Mouse (Mus musculus) lung, embryonic 15.5 days (tissue): ENCODE results near the gene Mknk1. TPM values are rescaled to one million over a fixed set of nuclear protein-coding genes. Genes with fewer than 3 reads are reported as not detected.

Experiments
- ATAC-seq: fragments of 200-750 bp; cut with Nextera tagmentation; 2 replicates; pipeline ENCODE4 v1.8.0; 2017; ENCODE audit warnings: moderate number of reproducible peaks, borderline replicate concordance; ENCODE audit not compliant: low FRiP score, low TSS enrichment; ENCODE audit errors: extremely low read depth
- H3K27ac ChIP-seq: fragments of 300-500 bp; sonication (generic); 2 replicates; pipeline ENCODE4 v1.5.1; 2015; ENCODE audit warnings: moderate library complexity, mild to moderate bottlenecking, inconsistent platforms
- H3K27me3 ChIP-seq: fragments of 300-500 bp; sonication (generic); 2 replicates; pipeline ENCODE4 v1.6.1; 2015; ENCODE audit warnings: inconsistent platforms
- H3K36me3 ChIP-seq: fragments of 300-500 bp; sonication (generic); 2 replicates; pipeline ENCODE4 v1.6.1; 2015; ENCODE audit warnings: inconsistent platforms
- H3K4me1 ChIP-seq: fragments of 300-500 bp; sonication (generic); 2 replicates; pipeline ENCODE4 v1.6.1; 2015; ENCODE audit warnings: inconsistent platforms
- H3K4me2 ChIP-seq: fragments of 300-500 bp; sonication (generic); 2 replicates; pipeline ENCODE4 v1.6.1; 2015; ENCODE audit warnings: inconsistent platforms, mild to moderate bottlenecking, moderate library complexity
- H3K4me3 ChIP-seq: fragments of 300-500 bp; sonication (generic); 2 replicates; pipeline ENCODE4 v1.5.1; 2015; ENCODE audit warnings: mild to moderate bottlenecking, inconsistent platforms
- H3K9ac ChIP-seq: fragments of 300-500 bp; sonication (generic); 2 replicates; pipeline ENCODE4 v1.6.1; 2015; ENCODE audit warnings: inconsistent platforms
- H3K9me3 ChIP-seq: fragments of 300-500 bp; sonication (generic); 2 replicates; pipeline ENCODE4 v1.6.1; 2016; ENCODE audit warnings: inconsistent platforms
- whole genome bisulfite sequencing: fragments of 180-500 bp; shearing (Covaris S2); methylation state at CpG from one replicate; pipeline ENCODE4 v1.1.7; 2015; 5-methylcytosine and 5-hydroxymethylcytosine counted together
- polyA plus RNA-seq: library from polyadenylated mRNA; unstranded; fragments of >200 nt; fragmentation: Nextera tagmentation; extraction: Ambion mirVana; gene quantifications from 2 replicates; pipeline ENCODE4 v1.2.1, GENCODE M21; 2015

Gene Mknk1
- polyA plus RNA-seq, 1 experiment from 2014 or later = 28.3 TPM

DNA sequence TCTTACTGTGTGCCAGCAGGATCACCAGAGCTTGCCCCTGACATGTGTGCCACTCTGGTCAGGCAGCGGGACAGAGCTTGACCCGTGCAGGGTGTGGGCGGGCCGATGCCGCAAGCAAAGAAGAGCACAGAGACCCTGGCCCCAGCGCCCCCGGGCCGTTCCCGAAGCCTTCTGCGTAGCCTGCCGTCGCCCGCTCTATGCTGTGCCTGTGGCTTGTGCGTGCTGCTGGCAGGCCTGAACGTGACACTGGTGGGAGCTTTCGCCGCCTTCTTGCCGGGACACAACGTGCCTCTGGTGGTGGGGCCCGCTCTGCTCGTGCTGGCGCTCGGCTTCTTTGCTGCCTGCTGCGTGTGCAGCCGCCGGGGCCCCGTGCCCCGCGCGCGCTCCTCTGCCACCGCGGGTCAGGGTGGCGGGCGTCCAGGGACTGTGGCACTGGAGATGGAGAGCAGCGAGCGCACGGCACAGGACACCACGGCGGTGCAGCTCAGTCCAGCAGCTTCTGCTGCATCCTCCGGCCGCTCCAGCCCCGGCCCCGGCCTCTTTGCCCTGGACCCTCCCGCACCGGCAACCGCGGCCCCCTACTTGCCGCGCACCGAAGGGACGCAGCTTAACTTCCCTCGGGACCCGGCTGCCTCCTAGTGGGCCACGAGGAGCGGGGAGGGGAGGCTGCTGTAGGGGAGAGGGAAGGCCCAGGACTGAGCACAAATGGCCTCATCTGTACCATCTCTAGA is 59.1 kb downstream of the Mknk1 start:
- Histone ChIP-seq H3K36me3 (no peaks in the 10 kb centered on the region), H3K9me3 (no peaks in the 10 kb centered on the region), H3K27me3 (peaks cover 68% of the 10 kb centered on the region), H3K9ac (peak overlapping the region; percentile 16; the same call in 1 of the 2 replicates), H3K4me3 (peak overlapping the region; percentile 37), H3K4me1 (peaks cover 9% of the 10 kb centered on the region; the same call in 1 of the 2 replicates), H3K4me2 (peak overlapping the region; percentile 80), H3K27ac (no peak overlapping the region)
- ATAC-seq = 0 out of 2 replicates have a peak, but pooled peaks have one; percentile 36
- WGBS = 1% methylated on average over 55 of the region's 56 CpGs

- Histone ChIP-seq H3K4me1 (peaks cover 8% of the 10 kb centered on the region; the same call in 1 of the 2 replicates), H3K9ac (no peak overlapping the region), H3K27me3 (peaks cover 72% of the 10 kb centered on the region), H3K4me3 (no peak overlapping the region), H3K27ac (no peak overlapping the region), H3K9me3 (no peaks in the 10 kb centered on the region), H3K36me3 (no peaks in the 10 kb centered on the region), H3K4me2 (no peak overlapping the region)
- WGBS = 15% methylated on average over 5 of the region's 5 CpGs
- no peak for ATAC-seq
These were observed 63.8 kb downstream of the Mknk1 start for GRCm38 (mm10) chr4:115902816-115903215.

- Histone ChIP-seq H3K9ac (no peak overlapping the region), H3K4me3 (no peak overlapping the region), H3K9me3 (no peaks in the 10 kb centered on the region), H3K27me3 (peaks cover 56% of the 10 kb centered on the region), H3K4me2 (no peak overlapping the region), H3K4me1 (no peaks in the 10 kb centered on the region; the same call in 1 of the 2 replicates), H3K27ac (no peak overlapping the region), H3K36me3 (no peaks in the 10 kb centered on the region)
- ATAC-seq = no peak
- WGBS = 19% methylated on average over 12 of the region's 12 CpGs
These were observed 65.4 kb downstream of the Mknk1 start for GRCm38 (mm10) chr4:115904375-115904774.

DNA sequence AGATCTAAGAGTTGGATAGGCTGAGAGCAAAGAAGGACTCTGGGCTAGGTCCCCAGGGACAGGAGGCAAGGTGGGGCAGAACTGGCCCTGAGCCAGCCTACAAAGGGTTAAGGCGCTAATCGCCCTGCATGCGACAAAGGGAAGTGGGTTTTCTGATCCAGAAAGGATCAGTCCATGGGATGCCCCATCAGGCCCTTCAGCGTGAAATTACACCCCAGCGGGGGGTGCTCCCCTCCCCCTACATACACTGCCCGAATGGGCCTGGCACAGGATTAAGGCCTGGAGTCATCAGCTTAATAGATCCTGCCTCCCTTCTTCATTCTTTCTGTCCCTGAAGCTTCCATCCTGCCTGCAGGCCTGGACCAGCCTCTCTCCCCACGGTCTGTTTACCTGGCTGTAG is 66.7 kb downstream of the Mknk1 start:
- Histone ChIP-seq H3K27ac (no peak overlapping the region), H3K9me3 (no peaks in the 10 kb centered on the region), H3K27me3 (peaks cover 44% of the 10 kb centered on the region), H3K4me3 (no peak overlapping the region), H3K9ac (no peak overlapping the region), H3K36me3 (no peaks in the 10 kb centered on the region), H3K4me2 (no peak overlapping the region), H3K4me1 (no peaks in the 10 kb centered on the region; the same call in 1 of the 2 replicates)
- ATAC-seq = no peak
- WGBS = 14% methylated on average over 7 of the region's 7 CpGs

DNA sequence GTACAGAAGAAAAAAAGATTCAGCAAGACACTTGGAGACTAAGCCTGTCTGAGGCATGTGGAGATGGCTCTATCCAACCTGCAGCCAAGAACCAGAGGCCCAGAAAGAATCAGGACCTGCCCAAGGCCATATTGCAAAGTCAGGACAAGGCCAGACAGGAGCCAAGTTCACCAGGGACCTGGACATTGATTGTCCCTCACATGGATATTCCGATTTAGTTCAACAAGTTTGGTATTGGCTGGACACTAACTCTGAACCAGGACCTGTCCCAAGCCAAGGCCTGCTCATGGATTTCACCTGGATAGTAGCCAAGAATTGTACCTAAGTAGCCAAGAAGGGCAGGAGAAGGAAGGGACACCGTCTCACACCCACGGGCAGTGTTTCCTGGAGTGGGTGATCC is 67.8 kb downstream of the Mknk1 start:
- WGBS = 72% methylated on average over 3 of the region's 3 CpGs
- Histone ChIP-seq H3K27ac (no peak overlapping the region), H3K4me1 (no peaks in the 10 kb centered on the region; the same call in 1 of the 2 replicates), H3K4me3 (no peak overlapping the region), H3K9ac (no peak overlapping the region), H3K36me3 (no peaks in the 10 kb centered on the region), H3K27me3 (peaks cover 37% of the 10 kb centered on the region), H3K4me2 (no peak overlapping the region), H3K9me3 (no peaks in the 10 kb centered on the region)
- ATAC-seq = no peak

DNA sequence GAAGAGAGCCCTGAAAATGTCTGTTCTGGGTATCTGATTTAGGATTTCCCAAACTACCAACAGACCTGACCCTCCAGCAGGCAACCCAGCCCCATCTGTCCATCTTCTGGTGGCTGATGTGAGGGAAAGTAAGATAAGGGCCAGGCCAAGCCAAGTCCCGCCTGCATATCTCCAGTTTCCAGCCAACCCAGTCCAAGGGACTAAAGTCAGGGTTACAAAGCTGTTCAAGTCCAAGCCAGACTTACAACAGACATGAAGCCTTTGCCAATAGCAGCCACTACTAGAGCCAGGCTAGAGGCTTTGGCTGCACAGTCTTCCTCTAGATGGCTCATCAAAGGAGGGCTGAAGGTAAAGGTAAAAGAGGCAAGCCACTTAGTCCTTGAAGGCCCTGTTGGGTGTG is 69.0 kb downstream of the Mknk1 start:
- Histone ChIP-seq H3K36me3 (no peaks in the 10 kb centered on the region), H3K4me2 (no peak overlapping the region), H3K9ac (no peak overlapping the region), H3K9me3 (no peaks in the 10 kb centered on the region), H3K4me1 (no peaks in the 10 kb centered on the region; the same call in 1 of the 2 replicates), H3K27ac (no peak overlapping the region), H3K27me3 (peaks cover 30% of the 10 kb centered on the region), H3K4me3 (no peak overlapping the region)
- WGBS = 48% methylated on average over 1 of the region's 1 CpGs
- no peak for ATAC-seq

DNA sequence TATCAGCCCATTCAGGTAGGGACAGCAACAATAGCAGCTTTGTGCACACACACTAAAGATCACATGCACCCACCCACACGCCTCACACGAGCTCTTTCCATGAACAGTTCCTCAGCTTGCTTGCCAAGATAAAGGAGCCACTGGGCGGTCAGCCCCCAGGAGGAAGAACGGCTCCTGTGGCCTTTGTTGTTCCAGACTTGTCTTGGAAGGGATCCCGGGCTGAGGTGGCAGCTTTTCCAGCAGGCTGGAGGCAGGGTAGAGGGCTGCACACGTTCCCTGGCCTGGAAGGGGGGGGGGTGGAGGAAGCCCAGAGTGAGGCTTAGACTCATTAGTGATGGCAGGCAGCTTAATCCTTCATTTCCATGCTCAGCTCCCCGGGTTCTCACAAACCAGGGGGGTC is 69.6 kb downstream of the Mknk1 start:
- H3K9ac ChIP-seq = no peak overlapping the region
- H3K9me3 ChIP-seq = no peaks in the 10 kb centered on the region
- H3K27me3 ChIP-seq = peaks cover 26% of the 10 kb centered on the region
- no peak overlapping the region for H3K4me2 ChIP-seq
- no peak overlapping the region for H3K27ac ChIP-seq
- H3K4me3 ChIP-seq = no peak overlapping the region
- no peaks in the 10 kb centered on the region for H3K36me3 ChIP-seq
- no peak; the same call in 1 of the 2 replicates for ATAC-seq
- 12% methylated on average over 7 of the region's 7 CpGs for WGBS
- H3K4me1 ChIP-seq = no peaks in the 10 kb centered on the region; the same call in 1 of the 2 replicates

GRCm38 (mm10) chr4:115911586-115911985 is 72.6 kb downstream of the Mknk1 start:
- ATAC-seq = no peak
- 1% methylated on average over 4 of the region's 4 CpGs for WGBS

DNA sequence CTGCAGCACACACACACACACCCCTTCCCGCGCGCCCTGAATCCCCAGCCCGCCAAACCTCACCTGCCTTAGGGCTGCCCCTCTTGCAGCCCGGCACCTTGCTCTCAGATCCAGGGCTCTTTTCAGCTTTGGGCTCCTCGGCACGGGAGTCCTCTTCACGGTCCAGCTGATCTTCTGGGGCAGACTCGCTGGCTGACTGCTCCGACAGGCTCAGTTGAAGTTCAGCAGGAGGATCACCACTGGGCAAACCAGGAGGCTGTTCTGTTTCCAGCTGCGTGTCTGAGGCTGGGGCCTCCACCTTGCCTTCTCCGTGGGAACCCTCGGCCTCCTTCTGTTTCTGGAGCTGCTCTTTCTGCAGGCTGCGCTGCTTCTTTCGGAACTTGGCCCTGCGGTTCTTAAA is 80.9 kb downstream of the Mknk1 start:
- no peak overlapping the region for H3K9ac ChIP-seq
- no peak overlapping the region for H3K27ac ChIP-seq
- 70% methylated on average over 16 of the region's 16 CpGs for WGBS
- H3K4me1 ChIP-seq = no peaks in the 10 kb centered on the region
- H3K36me3 ChIP-seq = no peaks in the 10 kb centered on the region
- H3K9me3 ChIP-seq = no peaks in the 10 kb centered on the region
- ATAC-seq = no peak
- H3K4me2 ChIP-seq = no peak overlapping the region
- peaks cover 12% of the 10 kb centered on the region for H3K27me3 ChIP-seq
- H3K4me3 ChIP-seq = no peak overlapping the region

More at GRCm38 (mm10) chr4:115911586-115911985, 72.6 kb downstream of the Mknk1 start:
- H3K9ac ChIP-seq = no peak overlapping the region
- peaks cover 4% of the 10 kb centered on the region; the same call in 1 of the 2 replicates for H3K27me3 ChIP-seq
- H3K4me2 ChIP-seq = no peak overlapping the region
- H3K27ac ChIP-seq = no peak overlapping the region
- no peaks in the 10 kb centered on the region for H3K36me3 ChIP-seq
- H3K4me1 ChIP-seq = no peaks in the 10 kb centered on the region; the same call in 1 of the 2 replicates
- H3K4me3 ChIP-seq = no peak overlapping the region
- H3K9me3 ChIP-seq = no peaks in the 10 kb centered on the region

DNA sequence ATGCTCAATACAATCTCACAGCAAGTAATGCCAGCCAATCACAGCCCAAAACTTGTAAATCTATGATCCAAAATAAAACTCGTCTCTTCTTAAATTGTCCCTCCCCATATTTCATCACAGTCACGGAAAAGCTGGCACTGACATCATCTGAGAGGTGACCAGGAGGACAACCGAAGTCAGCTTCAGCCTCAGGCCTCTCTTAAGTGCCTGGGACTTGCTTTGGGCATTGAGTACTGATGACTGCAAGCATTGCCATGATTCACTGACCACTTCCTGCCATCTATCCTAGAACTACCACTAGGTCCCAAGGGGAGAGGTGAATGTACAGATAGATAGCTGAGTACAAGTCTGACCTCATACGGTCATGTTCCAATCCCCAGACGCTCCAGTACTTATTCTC is 83.7 kb downstream of the Mknk1 start:
- no peak overlapping the region for H3K9ac ChIP-seq
- 71% methylated on average over 5 of the region's 5 CpGs for WGBS

GRCm38 (mm10) chr4:115923262-115923880 is 84.4 kb downstream of the Mknk1 start:
- no peaks in the 10 kb centered on the region for H3K9me3 ChIP-seq
- H3K4me2 ChIP-seq = no peak overlapping the region
- no peak for ATAC-seq
- no peaks in the 10 kb centered on the region for H3K36me3 ChIP-seq
- no peak overlapping the region for H3K27ac ChIP-seq
- no peak overlapping the region for H3K9ac ChIP-seq
- H3K27me3 ChIP-seq = peaks cover 13% of the 10 kb centered on the region
- WGBS = 67% methylated on average over 16 of the region's 16 CpGs
- no peak overlapping the region for H3K4me3 ChIP-seq
- H3K4me1 ChIP-seq = no peaks in the 10 kb centered on the region

More for the DNA sequence above, 83.7 kb downstream of the Mknk1 start:
- Histone ChIP-seq H3K4me3 (no peak overlapping the region), H3K27ac (no peak overlapping the region), H3K9me3 (no peaks in the 10 kb centered on the region), H3K4me2 (no peak overlapping the region), H3K36me3 (no peaks in the 10 kb centered on the region), H3K27me3 (peaks cover 13% of the 10 kb centered on the region), H3K4me1 (no peaks in the 10 kb centered on the region)
- no peak for ATAC-seq

DNA sequence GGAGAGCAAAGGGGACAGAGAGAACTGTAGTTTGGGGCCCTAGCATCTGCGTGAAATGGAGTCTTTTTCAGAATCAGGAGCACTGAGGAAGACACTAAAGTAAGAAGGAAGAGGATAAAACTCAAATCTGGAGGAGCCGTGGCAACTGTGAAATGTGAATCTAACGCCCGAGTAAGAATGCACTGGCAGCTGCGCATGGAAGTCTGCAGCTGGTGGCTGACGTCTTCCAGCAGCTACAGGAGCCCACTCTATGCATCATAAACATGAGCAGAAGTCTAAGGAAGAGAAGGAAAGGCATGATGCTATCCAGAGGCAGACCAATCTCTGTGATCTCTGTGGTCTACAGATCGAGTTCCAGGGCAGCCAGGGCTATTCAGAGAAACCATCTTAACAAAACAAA is 88.6 kb downstream of the Mknk1 start:
- WGBS = 40% methylated on average over 7 of the region's 7 CpGs
- Histone ChIP-seq H3K4me1 (no peaks in the 10 kb centered on the region), H3K4me3 (no peak overlapping the region), H3K27me3 (peaks cover 55% of the 10 kb centered on the region), H3K4me2 (no peak overlapping the region), H3K27ac (no peak overlapping the region), H3K9ac (no peak overlapping the region), H3K36me3 (no peaks in the 10 kb centered on the region), H3K9me3 (no peaks in the 10 kb centered on the region)
- ATAC-seq = no peak
